Mouse (Mus musculus): ENCODE results near the gene Cant1.

Gene Cant1

DNA sequence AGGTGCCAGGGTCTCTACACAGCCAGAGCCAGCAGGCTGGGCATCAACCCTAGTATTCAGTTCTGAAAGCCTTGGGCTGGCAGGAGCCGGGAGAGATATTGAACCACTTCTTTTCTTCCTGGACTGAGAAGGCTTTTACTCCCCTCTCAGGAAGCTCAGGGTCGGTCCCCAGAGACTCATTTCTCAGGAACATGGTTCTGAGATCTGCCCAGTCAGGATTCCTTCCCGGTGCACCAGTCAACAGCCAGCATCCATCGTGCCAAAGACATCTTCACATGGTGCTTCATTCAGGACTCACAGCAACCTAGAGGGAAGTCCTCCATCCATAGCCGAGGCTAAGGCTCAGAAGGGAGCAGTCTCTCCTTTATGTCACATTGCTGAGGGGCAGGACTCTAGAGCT lies 44.4 kb downstream of the Cant1 start:
- no peak for TF ChIP-seq GATA4 (IDR thresholded peaks at IDR 0.05; ENCODE audit: insufficient replicate concordance, low read length)

DNA sequence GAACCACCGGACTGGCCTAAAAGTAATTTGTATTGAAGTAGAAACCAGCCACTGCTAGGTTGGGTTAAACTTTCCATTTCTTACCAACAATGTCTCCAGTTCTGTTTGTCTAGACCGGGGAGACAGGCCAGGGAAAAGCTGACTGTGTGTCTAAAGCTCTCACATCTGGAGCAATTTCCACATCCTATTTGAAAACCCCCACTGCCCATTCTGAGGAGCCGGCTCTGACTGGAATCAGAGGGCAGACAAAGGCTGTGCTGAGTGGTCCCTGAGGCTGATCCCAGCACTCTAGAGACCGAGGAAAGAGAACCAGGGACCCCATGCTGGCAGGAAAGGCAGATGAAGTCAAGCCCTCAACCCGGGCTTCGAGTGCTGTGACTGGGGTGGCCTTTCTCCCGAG lies 46.2 kb downstream of the Cant1 start:
- TF ChIP-seq GATA4 (IDR thresholded peaks at IDR 0.05; ENCODE audit: insufficient replicate concordance, low read length) = no peak

DNA sequence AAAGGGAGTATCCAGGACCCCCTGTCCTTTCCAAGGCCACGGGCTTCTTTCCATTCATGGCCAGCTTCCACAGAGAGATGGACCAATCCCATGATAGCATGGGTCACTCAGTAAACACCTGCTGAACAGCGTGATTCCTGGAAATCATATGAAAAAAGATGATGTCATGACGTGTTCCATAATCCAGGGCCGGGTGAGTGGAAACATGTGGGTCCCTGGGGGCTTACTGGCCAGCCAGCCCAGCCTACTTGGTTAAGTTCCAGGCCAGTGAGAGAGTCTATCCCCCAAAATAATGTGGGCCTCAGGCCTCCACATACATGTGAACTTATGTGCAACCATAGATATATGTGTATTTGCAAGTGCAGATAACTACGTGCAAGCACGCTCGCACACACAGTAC lies 47.0 kb downstream of the Cant1 start:
- TF ChIP-seq GATA4 (IDR thresholded peaks at IDR 0.05; ENCODE audit: insufficient replicate concordance, low read length) = no peak

DNA sequence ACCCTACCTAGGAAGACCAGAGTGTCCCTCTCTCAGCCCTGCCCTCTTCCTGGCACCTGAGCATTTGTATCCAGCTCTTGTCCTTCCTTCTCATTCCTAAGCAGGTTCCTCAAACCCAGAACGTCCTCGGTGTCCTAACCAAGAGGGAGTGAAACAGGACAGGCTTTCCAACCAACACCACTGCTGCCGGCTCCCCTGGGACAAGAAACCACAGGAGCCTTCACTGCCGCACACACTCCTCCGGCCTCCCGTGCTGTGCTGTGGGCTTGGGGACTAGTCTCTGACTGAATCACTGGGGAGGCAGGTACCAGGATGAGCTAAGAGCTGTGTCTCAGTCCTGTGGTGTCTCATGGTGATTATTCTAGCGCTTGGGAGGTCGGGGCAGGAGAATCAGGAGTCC lies 49.2 kb downstream of the Cant1 start:
- no peak for TF ChIP-seq GATA4 (IDR thresholded peaks at IDR 0.05; ENCODE audit: insufficient replicate concordance, low read length)

DNA sequence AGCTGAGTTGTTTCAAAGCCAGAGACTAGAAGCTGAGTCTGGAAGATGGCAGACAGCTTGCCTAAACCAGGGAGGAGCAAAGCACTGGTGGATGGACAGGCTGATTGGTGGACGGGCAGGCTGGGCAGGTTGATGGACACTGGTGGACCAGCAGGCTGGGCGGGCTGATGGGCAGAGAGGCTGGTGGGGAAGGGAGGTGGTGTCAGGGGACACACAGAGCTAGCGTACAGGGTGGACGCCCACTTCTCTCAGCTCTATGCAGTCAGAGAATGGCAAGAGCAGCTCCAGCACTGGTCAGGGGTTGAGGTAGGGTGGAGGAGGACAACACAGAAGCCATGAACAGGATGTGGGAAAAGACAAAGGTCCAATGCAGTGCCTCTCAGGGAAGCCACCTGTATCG lies 49.6 kb downstream of the Cant1 start:
- TF ChIP-seq GATA4 (IDR thresholded peaks at IDR 0.05; ENCODE audit: insufficient replicate concordance, low read length) = no peak

DNA sequence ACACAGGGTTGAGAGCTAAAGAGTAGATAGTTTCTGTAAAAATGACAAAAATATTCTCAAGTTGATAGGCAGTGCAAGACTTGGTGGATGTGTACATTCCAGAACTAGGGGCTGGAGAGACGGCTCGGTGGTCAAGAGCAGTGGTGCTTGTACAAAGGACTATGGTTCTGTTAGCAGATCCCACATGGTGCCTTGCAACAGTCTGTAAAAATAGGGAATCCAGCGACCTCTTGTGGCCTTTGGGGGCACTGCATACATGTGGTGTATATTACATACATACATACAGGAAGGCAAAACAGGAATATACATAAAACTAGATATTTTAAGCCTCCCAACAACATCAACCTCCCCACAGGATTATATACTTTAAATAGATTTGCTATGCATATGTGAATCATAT lies 50.6 kb downstream of the Cant1 start:
- TF ChIP-seq GATA4 (IDR thresholded peaks at IDR 0.05; ENCODE audit: insufficient replicate concordance, low read length) = no peak

DNA sequence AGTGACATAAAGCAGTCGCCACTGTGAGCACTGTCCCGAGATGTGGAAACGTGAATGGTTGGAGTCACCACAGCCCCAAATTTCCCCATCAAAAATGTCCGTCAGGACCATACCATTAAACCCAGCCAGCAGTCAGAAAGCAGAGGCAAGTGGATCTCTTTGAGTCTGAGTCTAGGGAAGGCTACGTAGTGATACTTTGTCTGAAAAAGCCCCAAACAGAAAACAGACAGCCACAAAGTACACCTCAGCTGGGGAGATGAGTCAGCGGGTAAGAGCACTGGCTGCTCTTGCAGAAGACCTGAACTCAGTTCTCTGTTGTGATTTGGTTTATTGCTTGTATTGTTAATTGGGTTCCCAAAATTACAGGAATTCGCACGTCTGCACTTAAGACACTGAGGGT lies 52.3 kb downstream of the Cant1 start:
- no peak for TF ChIP-seq GATA4 (IDR thresholded peaks at IDR 0.05; ENCODE audit: insufficient replicate concordance, low read length)

DNA sequence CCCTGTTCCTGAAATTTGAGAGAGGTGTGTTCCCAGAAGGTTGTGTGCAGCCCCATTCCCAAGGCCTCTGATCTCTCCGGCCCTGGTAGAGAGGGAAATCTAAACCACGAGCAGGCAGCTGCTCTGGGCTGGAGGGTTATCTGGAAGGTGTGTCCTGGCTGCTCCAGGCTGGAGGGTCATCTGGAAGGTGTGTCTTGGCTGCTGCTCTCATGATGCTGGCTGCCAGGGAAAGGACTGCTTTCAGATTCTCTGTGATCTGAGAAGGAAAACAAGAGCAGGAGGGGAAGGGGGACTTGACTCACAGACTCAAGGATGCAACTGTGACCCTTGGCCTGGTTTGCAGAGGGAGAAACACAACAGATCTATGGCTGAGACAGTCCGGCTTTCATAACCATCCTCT lies 52.8 kb downstream of the Cant1 start:
- no peak for TF ChIP-seq GATA4 (IDR thresholded peaks at IDR 0.05; ENCODE audit: insufficient replicate concordance, low read length)

DNA sequence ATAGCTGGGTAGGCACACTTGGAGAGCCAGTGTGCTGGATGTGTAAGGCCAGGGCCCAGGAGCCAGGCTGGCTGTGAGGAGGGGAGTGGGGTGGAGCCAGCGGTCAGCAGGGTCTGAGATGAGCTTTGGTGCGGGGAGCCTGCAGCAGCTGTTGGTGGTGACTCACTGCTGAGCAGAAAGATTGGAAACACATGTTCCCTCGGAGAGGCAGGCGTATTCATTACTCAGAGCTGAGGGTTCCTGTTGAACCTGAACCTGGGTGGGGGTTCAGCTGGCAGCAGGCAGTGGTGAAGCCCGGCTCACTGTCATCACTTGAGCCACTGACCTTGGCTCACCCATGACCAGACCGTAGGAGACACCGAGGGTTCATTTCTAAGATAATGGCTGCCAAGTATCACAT lies 53.7 kb downstream of the Cant1 start:
- no peak for TF ChIP-seq GATA4 (IDR thresholded peaks at IDR 0.05; ENCODE audit: insufficient replicate concordance, low read length)

DNA sequence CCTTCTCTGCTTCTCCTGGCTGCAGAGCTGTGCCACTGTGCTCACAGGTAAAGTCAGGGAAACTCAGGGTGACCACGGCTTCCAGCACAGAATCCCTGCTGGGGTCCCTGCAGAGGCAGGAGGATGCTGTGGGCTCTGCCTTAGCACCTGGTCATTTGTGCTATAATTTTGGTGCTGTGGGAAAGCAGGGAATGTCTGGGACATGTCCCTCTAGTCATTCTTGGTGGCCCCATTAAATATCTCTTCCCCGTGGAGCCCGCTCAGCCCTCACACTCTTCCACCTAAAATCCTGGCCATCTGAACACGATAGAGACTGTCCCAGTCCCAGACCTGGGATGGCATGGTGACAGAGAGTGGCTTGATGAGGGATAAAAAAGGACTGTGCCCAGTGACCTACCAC lies 54.9 kb downstream of the Cant1 start:
- TF ChIP-seq GATA4 (IDR thresholded peaks at IDR 0.05; ENCODE audit: insufficient replicate concordance, low read length) = no peak

DNA sequence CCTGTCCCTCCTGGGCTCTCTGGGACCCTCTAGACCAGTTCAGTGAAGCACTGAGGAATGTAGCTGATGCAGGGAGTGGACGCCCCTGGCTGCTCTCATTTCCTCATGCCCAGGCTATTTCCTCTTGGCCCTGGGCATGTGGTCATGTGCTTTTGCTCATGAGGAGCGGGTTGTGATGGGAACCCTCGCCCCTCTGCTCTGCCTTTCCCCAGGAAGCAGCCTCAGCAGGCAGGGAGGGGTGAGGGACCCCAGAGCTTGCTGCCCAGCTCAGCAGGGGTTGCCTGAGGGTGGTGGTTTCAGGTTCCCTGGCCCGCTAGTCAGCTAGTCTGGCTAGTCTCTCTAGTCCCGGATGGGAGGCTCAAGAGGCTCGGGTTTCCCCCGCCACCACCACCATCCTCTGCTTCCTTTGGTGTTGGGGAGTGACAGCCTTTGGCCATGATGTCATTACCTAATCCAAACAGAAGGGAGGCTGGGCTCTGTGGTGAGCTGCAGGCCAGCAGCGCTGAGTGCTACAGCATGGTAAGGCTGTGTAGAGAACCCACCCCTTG lies 55.8 kb downstream of the Cant1 start:
- no peak for TF ChIP-seq GATA4 (IDR thresholded peaks at IDR 0.05; ENCODE audit: insufficient replicate concordance, low read length)

DNA sequence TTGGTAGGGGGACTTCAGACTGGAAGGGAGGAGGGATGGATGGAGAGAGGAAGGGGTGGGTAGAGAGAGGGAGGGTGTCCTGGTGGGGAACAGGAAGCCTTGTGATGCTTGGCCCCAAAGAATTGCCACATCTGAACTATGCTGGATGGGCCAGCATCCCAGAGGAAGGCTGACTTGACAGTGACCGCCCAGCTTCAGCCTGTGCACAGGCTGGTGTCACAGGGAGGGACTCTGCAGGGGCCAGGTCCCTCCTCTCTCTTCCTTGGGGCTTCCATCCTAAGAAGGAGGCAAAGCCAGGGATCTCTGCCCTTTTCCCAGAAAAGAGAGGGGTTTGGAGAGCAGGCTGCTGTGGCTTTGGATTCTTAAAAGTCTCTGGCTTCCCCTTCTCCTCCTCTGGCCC lies 56.4 kb downstream of the Cant1 start:
- TF ChIP-seq GATA4 (IDR thresholded peaks at IDR 0.05; ENCODE audit: insufficient replicate concordance, low read length) = no peak

DNA sequence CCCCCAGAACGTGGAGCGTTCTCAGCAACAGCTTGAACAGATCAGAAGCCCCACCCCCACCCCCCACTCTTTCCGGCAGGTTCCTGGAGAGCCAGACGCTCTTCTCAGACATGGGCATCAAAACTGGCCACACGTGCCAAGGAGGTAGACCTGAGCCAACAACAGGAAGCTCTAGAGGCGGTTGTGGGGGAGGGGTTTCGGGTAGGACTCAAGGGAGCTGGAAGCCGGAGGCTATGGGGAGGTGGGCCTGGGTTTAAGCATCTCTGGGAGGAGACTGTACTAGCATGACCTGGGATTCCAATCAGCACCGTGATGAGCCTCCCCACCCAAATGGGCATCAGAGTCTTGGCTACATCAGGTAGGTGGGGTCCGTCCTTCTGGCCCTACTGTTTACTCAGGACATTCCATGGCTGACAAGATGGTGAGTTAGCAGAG lies 58.0 kb downstream of the Cant1 start:
- no peak for TF ChIP-seq GATA4 (IDR thresholded peaks at IDR 0.05; ENCODE audit: insufficient replicate concordance, low read length)

DNA sequence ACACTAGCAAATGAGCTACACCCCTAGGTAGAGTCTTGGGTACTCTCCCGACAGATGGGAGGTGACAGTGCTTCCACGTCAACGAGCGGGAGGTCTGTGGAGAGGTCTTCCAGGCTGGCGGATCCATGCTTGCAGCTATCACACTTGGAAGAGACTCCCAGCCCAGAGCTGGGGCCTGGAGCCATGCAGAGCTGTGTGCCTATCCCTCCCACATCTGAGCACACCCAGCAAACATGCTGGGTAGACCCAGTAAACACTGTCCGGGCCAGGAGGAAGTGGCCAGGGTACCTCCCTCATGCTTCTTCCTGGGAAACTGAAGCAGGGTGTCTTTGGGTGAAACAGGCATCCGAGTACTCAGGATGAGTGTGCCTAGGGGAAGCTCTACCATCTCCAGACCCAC lies 58.4 kb downstream of the Cant1 start:
- no peak for TF ChIP-seq GATA4 (IDR thresholded peaks at IDR 0.05; ENCODE audit: insufficient replicate concordance, low read length)

Data from liver, adult (tissue).